Mouse (Mus musculus) intestine, embryonic 14.5 days (tissue): ENCODE results near the gene Trim46. TPM values are rescaled to one million over a fixed set of nuclear protein-coding genes. Genes with fewer than 3 reads are reported as not detected.
A peak's percentile ranks its signal among the peaks of the same experiment; 100 is the strongest.

Source experiments
- ATAC-seq: fragments of 200-750 bp; cut with Nextera tagmentation; replicated peaks from 2 replicates; pipeline ENCODE4 v1.8.0; 2017; ENCODE audit warnings: low read depth, moderate number of reproducible peaks, moderate TSS enrichment, moderate library complexity; ENCODE audit not compliant: low FRiP score, low TSS enrichment
- DNase-seq: peaks from one replicate; pipeline ENCODE4 v3.0.0-alpha.2; 2018; ENCODE audit warnings: low spot score
- H3K27ac ChIP-seq: fragments of 300-500 bp; sonication (generic); 2 replicates; pipeline ENCODE4 v1.5.1; 2014; ENCODE audit warnings: low read depth, mild to moderate bottlenecking, control low read depth
- H3K27me3 ChIP-seq: fragments of 300-500 bp; sonication (generic); replicated peaks from 2 replicates; pipeline ENCODE4 v1.6.1; 2014; ENCODE audit warnings: low read length, control low read depth; ENCODE audit not compliant: control insufficient read depth, insufficient read depth
- H3K36me3 ChIP-seq: fragments of 300-500 bp; sonication (generic); 2 replicates; pipeline ENCODE4 v1.6.1; 2014; ENCODE audit warnings: low read length, control low read depth; ENCODE audit not compliant: control insufficient read depth, insufficient read depth
- H3K4me1 ChIP-seq: fragments of 300-500 bp; sonication (generic); replicated peaks from 2 replicates; pipeline ENCODE4 v1.6.1; 2014; ENCODE audit warnings: low read length, control low read depth, mixed read lengths; ENCODE audit not compliant: control insufficient read depth, insufficient read depth
- H3K4me2 ChIP-seq: fragments of 300-500 bp; sonication (generic); 2 replicates; pipeline ENCODE4 v1.6.1; 2014; ENCODE audit warnings: low read length
- H3K4me3 ChIP-seq: fragments of 300-500 bp; sonication (generic); 2 replicates; pipeline ENCODE4 v1.5.1; 2014; ENCODE audit warnings: low read depth, low read length, control low read depth, mixed read lengths
- H3K9ac ChIP-seq: fragments of 300-500 bp; sonication (generic); 2 replicates; pipeline ENCODE4 v1.6.1; 2014; ENCODE audit warnings: mild to moderate bottlenecking, low read length
- H3K9me3 ChIP-seq: fragments of 300-500 bp; sonication (generic); 2 replicates; pipeline ENCODE4 v1.6.1; 2016; ENCODE audit warnings: low read length, control low read depth; ENCODE audit not compliant: control insufficient read depth
- WGBS: fragments of 180-500 bp; shearing (Covaris S2); extraction: QIAGEN DNeasy Blood & Tissue Kit; methylation state at CpG from one replicate; pipeline ENCODE4 v1.1.7; 2014; 5-methylcytosine and 5-hydroxymethylcytosine counted together
- polyA plus RNA-seq: library from polyadenylated mRNA; unstranded; fragments of >200 nt; fragmentation: Nextera tagmentation; extraction: Ambion mirVana; gene quantifications from 2 replicates; pipeline ENCODE4 v1.2.1, GENCODE M21; 2014

The Trim46 gene
- polyA plus RNA-seq, 1 experiment from 2014 or later: 3.5 TPM

DNA sequence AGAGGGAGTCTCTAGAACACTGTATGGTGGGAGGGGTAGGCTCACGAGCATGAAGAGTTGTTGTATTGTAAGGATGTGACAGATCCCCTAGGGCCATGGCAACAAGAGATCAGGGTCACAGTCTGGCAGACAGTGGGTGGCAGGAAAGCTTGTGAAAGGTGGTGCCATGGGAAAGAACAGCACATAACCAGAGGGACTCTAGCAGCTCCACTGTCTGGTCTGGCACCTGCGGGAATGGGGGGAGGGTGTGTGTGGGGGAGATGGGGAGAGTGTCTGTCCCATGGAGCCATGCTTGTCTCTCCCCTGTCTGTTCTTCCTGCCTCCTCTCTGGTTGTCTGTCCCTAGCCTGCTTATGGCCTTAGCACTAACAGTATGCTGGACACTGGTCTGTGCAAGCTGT, 39.4 kb upstream of the Trim46 start:
- DNase-seq: no peak
- H3K36me3 ChIP-seq: no peaks in the 10 kb centered on the region
- no peak for ATAC-seq
- H3K4me2 ChIP-seq: no peak overlapping the region
- H3K4me1 ChIP-seq: peaks cover 12% of the 10 kb centered on the region
- no peak overlapping the region for H3K27ac ChIP-seq
- 0 out of 2 replicates have a peak, but pooled peaks cover 4% of the 10 kb centered on the region for H3K27me3 ChIP-seq
- no peaks in the 10 kb centered on the region for H3K9me3 ChIP-seq
- no peak overlapping the region for H3K9ac ChIP-seq
- 56% methylated on average over 2 of the region's 2 CpGs for WGBS
- no peak overlapping the region for H3K4me3 ChIP-seq

DNA sequence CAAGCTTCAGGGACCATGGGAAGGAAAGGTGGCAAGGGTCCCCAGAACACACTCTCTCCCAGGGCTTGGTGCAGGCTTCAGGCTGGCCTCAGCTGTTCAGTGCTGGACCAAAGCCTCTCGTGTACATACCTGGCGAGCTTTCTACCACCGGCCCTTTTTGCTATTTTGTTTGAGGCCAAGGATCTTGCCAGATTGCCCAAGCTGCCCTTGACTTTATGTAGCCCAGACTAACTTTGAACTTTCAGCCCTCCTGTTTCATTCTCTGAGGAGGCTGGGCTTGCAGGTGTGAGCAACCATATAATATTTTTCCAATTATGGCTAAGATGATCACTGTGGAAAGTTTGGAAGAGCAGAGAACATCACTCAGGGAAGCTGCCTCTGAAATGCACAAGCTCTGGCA, 38.2 kb upstream of the Trim46 start:
- Histone ChIP-seq H3K27me3 (0 out of 2 replicates have a peak, but pooled peaks cover 4% of the 10 kb centered on the region), H3K4me1 (peaks cover 18% of the 10 kb centered on the region), H3K36me3 (no peaks in the 10 kb centered on the region), H3K9ac (no peak overlapping the region), H3K9me3 (no peaks in the 10 kb centered on the region), H3K4me2 (no peak overlapping the region), H3K4me3 (no peak overlapping the region), H3K27ac (no peak overlapping the region)
- DNase-seq: no peak
- ATAC-seq: no peak
- 78% methylated on average over 3 of the region's 3 CpGs for WGBS

DNA sequence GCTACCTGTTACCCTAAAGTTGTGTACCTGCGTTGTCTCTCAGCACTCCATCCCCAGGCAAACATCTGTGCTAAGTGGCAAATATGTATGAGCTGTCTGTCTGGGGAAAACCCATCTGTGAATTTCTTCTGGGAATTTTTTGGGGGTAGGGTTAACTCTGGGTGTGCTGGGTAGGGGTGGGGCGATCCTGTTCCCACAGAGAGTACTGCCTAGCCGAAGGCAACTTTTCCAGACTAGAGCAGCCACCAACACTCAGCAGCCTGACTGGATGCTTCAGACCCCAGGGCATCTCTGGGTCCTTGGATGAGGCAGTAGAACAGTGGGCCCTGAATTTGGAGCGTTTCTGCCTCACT, 36.2 kb upstream of the Trim46 start:
- Histone ChIP-seq H3K4me3 (no peak overlapping the region), H3K36me3 (no peaks in the 10 kb centered on the region), H3K9ac (no peak overlapping the region), H3K4me1 (peaks cover 37% of the 10 kb centered on the region), H3K9me3 (no peaks in the 10 kb centered on the region), H3K27ac (no peak overlapping the region), H3K4me2 (no peak overlapping the region), H3K27me3 (0 out of 2 replicates have a peak, but pooled peaks cover 4% of the 10 kb centered on the region)
- no peak for ATAC-seq
- 28% methylated on average over 4 of the region's 4 CpGs for WGBS
- DNase-seq: no peak

DNA sequence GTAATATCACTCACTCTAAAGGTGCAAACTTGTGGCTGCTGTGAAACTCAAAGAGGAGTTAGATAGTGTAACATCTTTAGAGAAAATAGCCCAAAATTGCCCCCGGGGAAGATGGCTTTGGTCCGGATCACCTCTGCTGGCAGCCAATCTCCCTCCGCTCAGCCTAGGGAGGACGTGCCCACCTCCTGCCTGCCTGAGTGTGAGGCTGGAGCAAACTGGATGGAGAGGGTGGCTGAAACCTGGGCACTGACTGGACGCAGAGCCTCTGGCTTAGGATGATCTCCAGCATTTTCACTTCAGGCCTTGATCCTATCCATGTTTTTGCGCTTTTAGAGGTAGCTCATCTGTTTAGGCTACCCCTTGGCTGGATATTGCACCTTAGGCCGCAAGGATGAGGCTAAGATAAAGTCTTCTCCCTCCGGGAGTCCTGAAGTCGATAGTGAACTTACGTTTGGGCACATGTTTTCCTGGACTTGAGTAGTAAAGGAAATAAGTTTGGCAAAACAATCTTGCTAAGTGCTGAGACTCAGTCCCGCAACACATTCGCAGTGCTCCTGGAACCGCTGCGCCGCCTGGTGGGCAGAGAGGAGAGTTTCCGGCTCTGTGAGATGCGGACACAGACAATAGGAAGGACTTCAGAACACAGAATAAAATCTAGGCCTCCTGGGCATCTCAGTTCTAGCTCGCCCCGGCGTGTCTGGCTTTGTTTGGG, 35.6 kb upstream of the Trim46 start:
- DNase-seq: peak; percentile 90
- Histone ChIP-seq H3K9me3 (no peaks in the 10 kb centered on the region), H3K27ac (peak overlapping the region; percentile 85), H3K4me2 (peak overlapping the region; percentile 71), H3K4me3 (peak overlapping the region; percentile 61), H3K4me1 (peaks cover 43% of the 10 kb centered on the region), H3K27me3 (0 out of 2 replicates have a peak, but pooled peaks cover 4% of the 10 kb centered on the region), H3K9ac (peak overlapping the region; percentile 43; the same call in 1 of the 2 replicates), H3K36me3 (no peaks in the 10 kb centered on the region)
- 13% methylated on average over 20 of the region's 20 CpGs for WGBS
- ATAC-seq: no peak

DNA sequence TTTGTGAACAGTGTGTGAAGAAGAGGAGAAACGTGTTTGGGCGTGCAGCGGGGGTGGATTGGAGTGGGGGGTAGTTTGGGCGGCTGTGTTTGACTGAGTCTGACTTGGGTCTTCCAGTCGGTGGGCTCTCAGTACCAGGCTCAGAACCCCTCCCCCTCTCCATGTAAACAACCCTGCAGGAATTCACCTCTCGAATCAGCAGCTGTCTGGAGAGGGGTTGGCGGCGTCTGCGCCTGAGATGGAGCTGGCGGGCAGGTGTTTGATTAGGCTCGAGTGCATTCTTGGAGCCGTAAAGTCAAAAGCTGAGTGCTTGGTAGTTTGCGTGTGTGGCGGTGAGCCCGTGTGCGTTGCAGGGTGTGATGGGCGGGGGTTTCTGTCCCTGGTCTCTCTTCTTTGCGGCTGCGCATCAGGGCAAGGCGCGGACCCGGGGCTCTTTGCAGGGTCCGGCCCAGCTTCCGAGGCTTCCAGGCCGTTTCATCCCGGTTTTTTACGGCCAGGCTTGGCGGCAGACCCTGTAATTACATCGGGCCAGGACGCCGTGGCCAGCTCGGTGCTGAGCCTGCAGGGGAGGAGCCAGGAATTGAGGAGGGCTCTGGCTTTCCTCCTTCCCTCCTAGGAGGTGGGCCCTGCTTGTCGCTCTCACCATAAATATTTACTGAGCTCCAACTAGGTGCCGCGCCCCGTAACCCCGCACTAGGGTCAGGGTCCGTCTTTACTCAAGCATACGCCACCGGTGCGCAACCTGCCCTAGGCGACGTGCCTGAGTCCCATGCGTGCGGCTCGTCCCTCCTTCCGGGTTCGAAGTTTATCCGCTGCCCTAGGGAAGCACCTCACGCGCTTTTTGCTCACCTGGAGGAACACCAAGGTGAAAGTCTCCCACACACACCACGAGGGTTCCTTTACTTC, 34.8 kb upstream of the Trim46 start, which contains the start of gene Efna1:
Efna1 (minus strand) TSS at position 537 of the 906 bp plus-strand sequence.
- H3K9me3 ChIP-seq: no peaks in the 10 kb centered on the region
- peaks cover 4% of the 10 kb centered on the region; the same call in 1 of the 2 replicates for H3K36me3 ChIP-seq
- 0 out of 2 replicates have a peak, but pooled peaks cover 4% of the 10 kb centered on the region for H3K27me3 ChIP-seq
- 1% methylated on average over 52 of the region's 52 CpGs for WGBS
- peak within 1 kb of the TSS; percentile 85 for H3K27ac ChIP-seq
- peak within 1 kb of the TSS; percentile 71 for H3K4me2 ChIP-seq
- peak; percentile 84 for DNase-seq
- ATAC-seq: peak; percentile 80
- peak within 1 kb of the TSS; percentile 61 for H3K4me3 ChIP-seq
- peak within 1 kb of the TSS; percentile 64 for H3K9ac ChIP-seq
- H3K4me1 ChIP-seq: peaks cover 44% of the 10 kb centered on the region

DNA sequence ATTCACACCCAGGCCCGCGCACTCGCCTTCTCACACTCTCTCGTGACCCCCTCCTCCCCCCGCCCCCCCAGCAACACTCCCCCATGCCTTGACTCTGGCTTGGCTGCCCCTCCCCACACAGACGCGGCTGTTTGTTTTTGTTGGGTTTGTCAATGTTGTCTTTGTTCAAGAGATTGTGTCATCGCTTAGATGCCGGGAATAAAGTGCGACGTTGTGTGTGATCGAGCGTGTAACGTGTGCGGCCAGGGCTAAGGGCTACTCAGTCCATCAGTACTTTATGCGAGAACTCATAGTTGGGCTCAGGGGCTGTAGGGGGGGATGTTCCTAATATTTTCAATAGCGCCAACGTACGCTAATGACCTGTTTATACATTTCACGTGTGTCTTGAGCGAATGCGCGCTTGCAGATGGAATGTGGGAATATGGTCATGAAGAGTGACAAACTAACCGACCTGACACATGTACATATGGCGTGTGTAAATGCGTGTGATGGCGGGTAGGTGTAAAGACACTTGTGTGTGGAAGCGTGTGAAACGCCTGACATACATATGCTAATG, 34.0 kb upstream of the Trim46 start:
- 0 out of 2 replicates have a peak, but pooled peaks have one; percentile 17 for ATAC-seq
- Histone ChIP-seq H3K4me2 (peak overlapping the region; percentile 71), H3K4me3 (peak overlapping the region; percentile 61), H3K4me1 (peaks cover 44% of the 10 kb centered on the region), H3K27me3 (0 out of 2 replicates have a peak, but pooled peaks cover 4% of the 10 kb centered on the region), H3K9me3 (no peaks in the 10 kb centered on the region), H3K27ac (peak overlapping the region; percentile 85), H3K9ac (peak overlapping the region; percentile 64), H3K36me3 (peaks cover 11% of the 10 kb centered on the region; the same call in 1 of the 2 replicates)
- under 1% methylated on average over 29 of the region's 29 CpGs for WGBS
- peak; percentile 69 for DNase-seq

DNA sequence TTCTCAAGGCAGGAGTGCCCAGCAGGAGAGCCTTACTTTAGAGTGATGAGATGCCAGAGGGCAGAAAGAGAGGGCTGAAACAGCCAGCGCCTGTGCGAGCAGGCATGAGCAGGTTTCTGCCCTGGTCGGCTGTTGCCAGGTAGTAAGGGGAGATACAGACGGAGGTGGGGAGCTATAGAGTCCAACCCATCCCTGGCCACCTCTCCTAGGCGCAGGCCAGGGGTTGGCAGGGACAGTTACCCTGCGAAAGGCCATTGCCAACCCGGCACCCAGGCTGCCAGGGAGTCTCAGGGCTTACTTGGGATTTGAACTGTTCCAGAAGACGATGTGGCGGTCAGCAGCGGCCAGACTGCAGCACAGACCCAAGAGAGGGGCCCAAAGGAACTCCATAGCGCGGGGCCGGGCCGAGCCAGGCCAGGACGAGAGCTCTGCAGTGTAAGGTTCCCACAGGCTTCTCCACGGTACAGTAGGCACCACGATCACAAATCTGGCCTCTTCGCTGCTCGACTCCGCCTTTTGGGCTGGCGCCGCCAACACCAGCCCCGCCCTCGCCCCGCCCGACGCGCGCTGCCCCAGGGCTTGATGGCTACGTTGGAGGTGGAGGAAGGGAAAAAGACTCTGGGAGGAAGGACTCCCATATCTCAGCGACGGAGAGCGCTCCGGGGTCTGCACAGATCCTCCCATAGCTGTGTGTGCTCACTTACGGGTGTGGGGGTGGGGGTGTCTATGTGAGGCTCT, 33.2 kb upstream of the Trim46 start:
- WGBS: 2% methylated on average over 35 of the region's 35 CpGs
- peaks cover 15% of the 10 kb centered on the region; the same call in 1 of the 2 replicates for H3K36me3 ChIP-seq
- 0 out of 2 replicates have a peak, but pooled peaks cover 4% of the 10 kb centered on the region for H3K27me3 ChIP-seq
- H3K9me3 ChIP-seq: no peaks in the 10 kb centered on the region
- DNase-seq (peak; percentile 90), ATAC-seq (peak; percentile 60)
- peak overlapping the region; percentile 43 for H3K27ac ChIP-seq
- H3K4me1 ChIP-seq: peaks cover 44% of the 10 kb centered on the region
- peak overlapping the region; percentile 71 for H3K4me2 ChIP-seq
- H3K4me3 ChIP-seq: peak overlapping the region; percentile 61
- peak overlapping the region; percentile 64 for H3K9ac ChIP-seq
